Mouse (Mus musculus): ENCODE data around the gene Rbfox3.

DNA sequence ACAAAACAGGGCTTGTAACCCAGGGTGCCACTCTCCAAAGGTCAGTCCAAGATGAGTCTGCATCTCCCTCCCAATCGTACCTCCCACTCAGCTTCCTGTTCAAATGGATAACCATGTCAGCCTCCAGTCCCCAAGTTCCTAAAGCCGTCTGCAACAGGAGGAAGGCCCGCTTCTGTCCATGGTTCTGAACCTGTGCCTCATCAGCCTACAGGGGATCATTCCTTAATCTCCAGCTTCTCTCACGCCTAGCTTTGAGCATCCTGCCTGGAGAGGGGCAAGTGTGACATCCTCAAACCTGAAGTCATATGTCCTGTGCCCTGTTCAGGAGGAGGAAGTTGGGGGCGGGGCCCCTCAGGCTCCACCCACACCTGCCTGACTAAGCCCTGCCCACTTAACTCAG is 15.7 kb upstream of the Rbfox3 start:
- TF ChIP-seq CTCF (IDR thresholded peaks at IDR 0.05; ENCODE audit: low read depth, low read length) (no peak), POLR2AphosphoS5 (IDR thresholded peaks at IDR 0.05; ENCODE audit: insufficient replicate concordance, low read depth, low read length) (no peak), GATA1 (IDR thresholded peaks at IDR 0.05; ENCODE audit: borderline replicate concordance, low read length) (no peak), TAL1 (conservative IDR thresholded peaks at IDR 0.05; ENCODE audit: low read depth, low read length) (no peak), GATA2 (IDR thresholded peaks at IDR 0.05; ENCODE audit: borderline replicate concordance, low read depth, low read length) (no peak)

Data from G1E (cell line).